Mouse (Mus musculus): ENCODE results near the gene Sec14l1. TPM values are rescaled to one million over a fixed set of nuclear protein-coding genes. Genes with fewer than 3 reads are reported as not detected.

Gene Sec14l1
- polyA plus RNA-seq, 1 experiment from 2014 or later: 57.0 TPM

DNA sequence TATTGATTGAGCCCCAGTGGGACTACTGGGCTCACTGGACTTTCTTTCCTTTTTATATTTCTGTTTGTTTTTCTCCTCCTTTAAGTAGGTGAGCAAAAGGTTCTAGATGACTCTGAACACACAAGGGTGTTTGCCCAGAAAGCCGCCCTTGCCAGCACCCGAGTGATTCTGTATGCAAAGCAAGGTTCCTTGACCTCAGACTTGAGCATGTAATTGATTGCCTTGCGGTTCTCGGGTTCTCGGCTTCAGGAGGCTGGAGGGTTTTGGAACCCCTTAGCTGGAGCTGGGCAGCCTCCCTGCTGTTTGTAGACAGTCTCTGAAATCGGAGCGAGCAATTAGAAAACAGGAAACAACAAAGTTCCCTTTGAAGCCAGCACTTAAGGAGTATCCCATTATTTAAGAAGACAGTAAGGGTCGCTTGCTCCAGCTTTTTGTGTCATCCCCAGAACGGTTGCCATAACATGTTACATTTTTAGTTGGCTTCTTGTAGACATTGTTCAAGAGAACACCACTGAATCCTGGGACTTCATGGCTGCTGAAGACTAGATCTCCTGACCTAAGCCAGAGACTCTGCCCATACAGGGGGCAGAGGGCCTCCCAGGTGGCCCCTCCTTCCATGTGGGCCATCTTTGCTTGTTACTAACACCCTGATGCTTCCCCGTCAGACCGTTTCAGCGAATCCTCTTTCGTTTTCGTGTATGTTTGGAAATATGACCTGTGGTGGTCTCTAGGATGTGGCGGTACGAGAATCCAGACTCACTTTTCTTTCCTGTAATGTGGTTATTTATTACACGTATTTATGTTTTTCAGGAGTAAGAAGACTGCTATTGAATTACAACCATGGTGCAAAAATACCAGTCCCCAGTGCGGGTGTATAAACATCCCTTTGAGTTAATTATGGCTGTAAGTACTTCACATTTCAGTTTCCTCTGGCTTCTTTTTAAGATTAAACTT is 1.7 kb downstream of the Sec14l1 start:
- Histone ChIP-seq H3K9me3 (0 out of 2 replicates have a peak, but pooled peaks cover 2% of the 10 kb centered on the region), H3K36me3 (peaks cover 21% of the 10 kb centered on the region), H3K27me3 (ENCODE audit: insufficient read depth, poor library complexity, severe bottlenecking) (no peaks in the 10 kb centered on the region), H3K27ac (peak overlapping the region; percentile 96; the same call in 1 of the 2 replicates), H3K4me1 (replicated peaks) (peaks cover 74% of the 10 kb centered on the region), H3K4me3 (peak overlapping the region; percentile 73)
- 55% methylated on average over 18 of the region's 18 CpGs for WGBS
- DNase-seq (ENCODE audit: low spot score): no peak

- no peaks in the 10 kb centered on the region for H3K27me3 ChIP-seq (ENCODE audit: insufficient read depth, poor library complexity, severe bottlenecking)
- peak overlapping the region; percentile 73; the same call in 1 of the 2 replicates for H3K4me3 ChIP-seq
- H3K36me3 ChIP-seq: peaks cover 21% of the 10 kb centered on the region
- peaks cover 81% of the 10 kb centered on the region for H3K4me1 ChIP-seq (replicated peaks)
- DNase-seq (ENCODE audit: low spot score): no peak
- 0 out of 2 replicates have a peak, but pooled peaks cover 2% of the 10 kb centered on the region for H3K9me3 ChIP-seq
- 74% methylated on average over 18 of the region's 18 CpGs for WGBS
- H3K27ac ChIP-seq: peak overlapping the region; percentile 54; the same call in 1 of the 2 replicates
These were observed 2.4 kb downstream of the Sec14l1 start for GRCm38 (mm10) chr11:117117321-117117720.

DNA sequence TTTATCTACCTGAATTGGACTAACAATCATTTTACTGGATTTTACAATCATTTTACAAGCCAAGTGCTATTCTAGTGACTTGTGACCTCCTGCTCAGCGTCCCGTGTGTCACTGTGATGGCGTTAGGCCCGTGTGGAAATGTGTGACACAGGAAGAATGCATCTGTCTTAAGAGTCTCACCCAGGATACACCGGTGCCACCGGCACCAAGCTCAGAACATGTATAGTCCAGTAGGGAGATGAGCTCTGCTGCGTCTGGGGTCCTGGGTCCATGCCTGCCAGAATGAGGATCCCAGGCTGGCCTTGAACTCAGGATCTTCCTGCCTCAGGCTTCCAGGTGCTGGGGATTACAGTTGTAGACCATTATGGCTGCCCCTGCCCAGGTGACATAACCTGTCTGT is 2.8 kb downstream of the Sec14l1 start:
- DNase-seq (ENCODE audit: low spot score): no peak
- Histone ChIP-seq H3K9me3 (0 out of 2 replicates have a peak, but pooled peaks cover 2% of the 10 kb centered on the region), H3K4me3 (no peak overlapping the region), H3K4me1 (replicated peaks) (peaks cover 84% of the 10 kb centered on the region), H3K36me3 (peaks cover 24% of the 10 kb centered on the region), H3K27me3 (ENCODE audit: insufficient read depth, poor library complexity, severe bottlenecking) (no peaks in the 10 kb centered on the region), H3K27ac (0 out of 2 replicates have a peak overlapping the region, but pooled peaks have one; percentile 65)
- 94% methylated on average over 7 of the region's 7 CpGs for WGBS

DNA sequence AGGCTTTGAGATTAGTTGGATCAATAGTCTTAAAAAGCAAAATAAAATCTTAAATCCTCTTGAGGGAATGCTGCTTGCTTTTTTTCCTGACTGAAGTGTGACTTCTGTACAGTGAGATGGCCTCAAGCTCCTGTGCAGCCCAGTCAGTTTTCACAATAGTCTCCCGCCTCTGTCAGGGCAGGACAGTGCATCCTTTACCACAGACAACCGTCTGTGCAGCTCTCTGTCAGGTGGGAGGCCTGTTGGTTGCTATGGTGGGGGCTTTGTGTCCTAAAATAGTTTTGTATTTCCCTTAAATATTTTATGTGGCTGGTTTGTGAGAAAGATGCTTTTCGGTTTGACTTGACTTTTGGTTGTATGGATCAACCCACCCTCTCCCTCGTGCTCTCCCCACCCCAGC is 3.3 kb downstream of the Sec14l1 start:
- Histone ChIP-seq H3K4me3 (0 out of 2 replicates have a peak overlapping the region, but pooled peaks have one; percentile 18), H3K9me3 (0 out of 2 replicates have a peak, but pooled peaks cover 2% of the 10 kb centered on the region), H3K27me3 (ENCODE audit: insufficient read depth, poor library complexity, severe bottlenecking) (no peaks in the 10 kb centered on the region), H3K4me1 (replicated peaks) (peaks cover 89% of the 10 kb centered on the region), H3K36me3 (peaks cover 27% of the 10 kb centered on the region), H3K27ac (peak overlapping the region; percentile 65)
- no peak for DNase-seq (ENCODE audit: low spot score)
- 65% methylated on average over 4 of the region's 4 CpGs for WGBS

GRCm38 (mm10) chr11:117118721-117119321 is 3.9 kb downstream of the Sec14l1 start:
- 0 out of 2 replicates have a peak overlapping the region, but pooled peaks have one; percentile 24 for H3K4me3 ChIP-seq
- H3K27me3 ChIP-seq (ENCODE audit: insufficient read depth, poor library complexity, severe bottlenecking): no peaks in the 10 kb centered on the region
- H3K36me3 ChIP-seq: peaks cover 33% of the 10 kb centered on the region
- H3K27ac ChIP-seq: peak overlapping the region; percentile 65
- H3K4me1 ChIP-seq (replicated peaks): peaks cover 94% of the 10 kb centered on the region
- 37% methylated on average over 11 of the region's 11 CpGs for WGBS
- no peaks in the 10 kb centered on the region for H3K9me3 ChIP-seq
- DNase-seq (ENCODE audit: low spot score): peak; percentile 36

GRCm38 (mm10) chr11:117119723-117120122 is 4.8 kb downstream of the Sec14l1 start:
- peak overlapping the region; percentile 18; the same call in 1 of the 2 replicates for H3K4me3 ChIP-seq
- H3K4me1 ChIP-seq (replicated peaks): peaks cover 90% of the 10 kb centered on the region
- no peak for DNase-seq (ENCODE audit: low spot score)
- 46% methylated on average over 5 of the region's 5 CpGs for WGBS
- peaks cover 34% of the 10 kb centered on the region for H3K36me3 ChIP-seq
- H3K9me3 ChIP-seq: no peaks in the 10 kb centered on the region
- H3K27ac ChIP-seq: 0 out of 2 replicates have a peak overlapping the region, but pooled peaks have one; percentile 53
- H3K27me3 ChIP-seq (ENCODE audit: insufficient read depth, poor library complexity, severe bottlenecking): no peaks in the 10 kb centered on the region

DNA sequence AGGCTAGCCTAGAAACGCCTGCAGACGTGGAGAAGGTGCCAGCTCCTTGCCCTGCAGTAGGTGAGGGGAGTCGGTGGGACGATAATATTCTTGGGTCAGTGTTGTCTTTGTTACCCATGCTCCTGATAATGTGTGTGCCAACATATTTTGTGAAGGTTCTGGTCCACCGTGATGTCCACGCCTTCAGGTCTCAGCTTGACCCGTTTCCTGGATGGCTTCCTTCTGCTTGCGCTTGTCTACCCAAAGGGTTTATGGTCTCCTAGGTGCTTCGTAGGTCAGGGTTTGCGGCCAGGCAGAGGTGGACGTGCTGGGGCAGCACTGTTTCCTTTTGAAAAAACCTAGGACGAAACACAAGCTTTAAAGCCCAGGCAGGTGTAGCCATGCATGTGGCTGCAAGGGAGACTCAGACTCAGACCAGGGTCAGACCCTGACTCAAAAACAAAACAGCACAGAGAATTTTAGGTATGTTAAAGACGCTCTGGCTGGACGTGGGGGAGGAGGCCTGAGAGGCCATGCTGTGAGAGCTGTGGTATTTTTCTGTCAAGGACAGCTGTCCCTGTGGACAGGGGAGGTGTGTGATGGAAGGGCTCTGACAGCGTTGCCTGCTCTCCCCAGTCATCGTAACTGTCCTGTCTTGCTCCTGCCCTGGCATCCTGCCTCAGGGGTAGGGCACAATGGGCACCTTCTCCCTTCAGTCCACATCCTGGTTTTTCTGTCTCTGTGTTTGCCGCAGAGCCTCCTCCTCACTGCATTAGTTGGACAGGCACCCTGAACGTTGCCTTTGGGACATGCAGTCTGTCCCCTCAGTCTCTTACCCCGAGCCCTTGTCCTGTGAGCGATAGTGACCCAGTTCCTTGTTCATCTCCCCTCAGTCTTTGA is 5.6 kb downstream of the Sec14l1 start:
- 0 out of 2 replicates have a peak overlapping the region, but pooled peaks have one; percentile 3 for H3K4me3 ChIP-seq
- H3K36me3 ChIP-seq: peaks cover 34% of the 10 kb centered on the region
- 45% methylated on average over 20 of the region's 20 CpGs for WGBS
- H3K4me1 ChIP-seq (replicated peaks): peaks cover 91% of the 10 kb centered on the region
- no peaks in the 10 kb centered on the region for H3K9me3 ChIP-seq
- no peak for DNase-seq (ENCODE audit: low spot score)
- peak overlapping the region; percentile 76 for H3K27ac ChIP-seq
- H3K27me3 ChIP-seq (ENCODE audit: insufficient read depth, poor library complexity, severe bottlenecking): no peaks in the 10 kb centered on the region

DNA sequence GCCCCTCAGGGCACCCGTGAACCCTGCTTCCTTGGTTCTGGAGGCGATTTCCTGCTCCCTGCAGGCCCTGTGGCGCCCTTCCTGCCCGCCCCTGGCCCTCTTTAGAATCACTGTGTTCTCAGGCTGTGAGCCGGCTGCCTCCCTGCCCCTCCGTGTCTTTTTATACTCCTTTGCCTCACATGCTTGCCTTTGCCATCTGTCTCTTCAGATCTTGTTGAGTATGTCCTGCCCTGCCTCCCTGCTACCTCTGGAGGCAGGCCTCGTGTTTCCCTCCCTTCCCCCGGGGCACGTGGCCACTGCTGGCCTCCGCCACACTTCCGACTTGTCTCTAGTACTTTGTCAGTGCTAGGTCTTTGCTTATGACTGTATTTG is 6.2 kb downstream of the Sec14l1 start:
- WGBS: 36% methylated on average over 11 of the region's 11 CpGs
- Histone ChIP-seq H3K4me1 (replicated peaks) (peaks cover 86% of the 10 kb centered on the region), H3K27ac (peak overlapping the region; percentile 76), H3K36me3 (peaks cover 34% of the 10 kb centered on the region), H3K4me3 (0 out of 2 replicates have a peak overlapping the region, but pooled peaks have one; percentile 3), H3K9me3 (no peaks in the 10 kb centered on the region), H3K27me3 (ENCODE audit: insufficient read depth, poor library complexity, severe bottlenecking) (no peaks in the 10 kb centered on the region)
- no peak for DNase-seq (ENCODE audit: low spot score)

DNA sequence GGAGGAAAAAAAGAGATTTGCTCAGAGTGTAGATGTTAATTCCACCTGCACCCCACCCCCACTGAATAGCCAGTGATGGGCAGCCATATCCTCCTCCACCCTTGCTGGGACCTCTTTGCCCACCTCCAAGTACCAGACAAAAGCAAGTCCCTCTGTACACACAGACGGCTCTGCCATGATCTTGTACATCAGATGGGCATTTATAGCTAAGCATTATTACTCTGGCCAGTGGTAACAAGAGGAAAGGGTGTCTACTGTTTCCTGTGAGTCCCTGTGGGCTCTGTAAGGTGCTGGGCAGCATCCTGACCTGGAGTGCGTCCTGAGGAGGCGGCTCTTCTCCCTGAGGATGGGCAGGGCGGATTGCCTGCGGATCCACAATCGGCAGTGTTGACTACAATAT is 7.0 kb downstream of the Sec14l1 start:
- H3K27me3 ChIP-seq (ENCODE audit: insufficient read depth, poor library complexity, severe bottlenecking): no peaks in the 10 kb centered on the region
- 94% methylated on average over 6 of the region's 6 CpGs for WGBS
- DNase-seq (ENCODE audit: low spot score): no peak
- H3K27ac ChIP-seq: peak overlapping the region; percentile 76
- H3K4me3 ChIP-seq: no peak overlapping the region
- peaks cover 78% of the 10 kb centered on the region for H3K4me1 ChIP-seq (replicated peaks)
- no peaks in the 10 kb centered on the region for H3K9me3 ChIP-seq
- H3K36me3 ChIP-seq: peaks cover 34% of the 10 kb centered on the region

DNA sequence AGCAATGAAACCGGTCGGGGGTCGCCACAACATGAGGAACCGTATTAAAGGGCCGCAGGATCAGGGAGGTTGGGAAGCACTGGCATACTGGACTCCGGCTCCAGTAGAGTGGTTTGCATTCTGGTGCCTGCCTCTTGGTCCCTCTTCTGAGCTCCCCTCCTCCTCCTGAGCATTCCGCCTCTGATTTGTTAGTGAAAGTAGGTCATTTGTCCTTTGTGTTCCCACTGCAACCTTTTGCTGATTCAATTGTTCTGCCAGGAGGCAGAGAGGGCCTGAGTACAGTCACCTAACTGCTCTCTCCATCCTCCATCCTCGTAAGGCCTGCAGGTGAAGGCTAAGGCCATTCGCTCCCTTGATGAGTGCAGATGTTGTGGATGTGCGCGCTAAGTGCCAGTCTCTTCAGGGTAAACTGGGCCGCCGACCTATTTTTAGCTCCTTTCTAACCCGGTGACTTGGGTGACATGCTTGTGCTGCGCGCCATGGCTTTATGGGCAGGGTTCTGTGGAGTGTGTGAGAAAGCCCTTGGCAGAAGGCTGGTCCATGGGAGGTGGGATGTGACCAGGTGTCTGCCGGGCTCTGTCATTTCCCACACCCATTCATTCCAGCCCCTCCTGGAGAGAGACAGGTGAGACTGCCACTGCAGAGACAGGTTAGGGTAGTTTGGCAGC is 8.6 kb downstream of the Sec14l1 start:
- WGBS: 88% methylated on average over 17 of the region's 17 CpGs
- no peaks in the 10 kb centered on the region for H3K27me3 ChIP-seq (ENCODE audit: insufficient read depth, poor library complexity, severe bottlenecking)
- H3K9me3 ChIP-seq: no peaks in the 10 kb centered on the region
- H3K4me1 ChIP-seq (replicated peaks): peaks cover 77% of the 10 kb centered on the region
- no peak overlapping the region; the same call in 1 of the 2 replicates for H3K27ac ChIP-seq
- H3K36me3 ChIP-seq: peaks cover 27% of the 10 kb centered on the region
- no peak for DNase-seq (ENCODE audit: low spot score)
- H3K4me3 ChIP-seq: no peak overlapping the region

DNA sequence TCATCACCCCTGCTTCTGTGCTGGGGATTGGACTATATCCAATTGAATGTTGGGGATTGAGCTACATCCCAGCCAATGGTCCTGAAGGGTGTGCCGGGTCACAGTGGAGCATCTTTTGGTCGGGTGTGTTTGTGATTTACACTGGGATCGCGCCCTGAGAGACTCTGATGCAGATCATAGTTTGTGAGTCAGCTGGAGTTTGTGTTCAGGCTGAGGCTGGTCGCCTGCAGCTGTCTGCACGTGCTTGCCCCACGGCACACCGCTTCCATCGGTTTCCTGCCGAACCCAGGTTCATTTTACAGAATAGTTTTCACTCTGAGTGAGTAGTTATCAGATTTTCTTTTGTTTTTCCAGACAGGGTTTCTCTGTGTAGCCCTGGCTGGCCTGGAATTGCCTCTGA is 9.6 kb downstream of the Sec14l1 start:
- H3K9me3 ChIP-seq: no peaks in the 10 kb centered on the region
- 77% methylated on average over 10 of the region's 10 CpGs for WGBS
- peaks cover 74% of the 10 kb centered on the region for H3K4me1 ChIP-seq (replicated peaks)
- no peaks in the 10 kb centered on the region for H3K27me3 ChIP-seq (ENCODE audit: insufficient read depth, poor library complexity, severe bottlenecking)
- no peak overlapping the region for H3K27ac ChIP-seq
- no peak for DNase-seq (ENCODE audit: low spot score)
- H3K4me3 ChIP-seq: no peak overlapping the region
- peaks cover 27% of the 10 kb centered on the region for H3K36me3 ChIP-seq
